Comparison of ENCODE assay signal across 11 mouse cellular contexts in genomic region chr8:79606225-79606624, GRCm38 (mm10). TPM values are rescaled to one million over a fixed set of nuclear protein-coding genes. Genes with fewer than 3 reads are reported as not detected.
DNase-seq lines count a peak whose midpoint lies in the region; ATAC-seq lines count a peak whose summit lies in the region.
"Had no signal": no experiment of that assay in that cellular context is flagged by ENCODE, and none has a peak within 500 bp of the region (broad histone marks: within the 10 kb centered on the region; RNA-seq: fewer than 3 reads in every experiment).

No protein-coding gene starts in this region.

- no peak overlapping the region for H3K9ac ChIP-seq in kidney, embryonic 15.5 days
- H3K9ac ChIP-seq in kidney, embryonic 14.5 days (ENCODE audit: low read depth, low read length): no peak overlapping the region
- H3K9ac ChIP-seq: hindbrain, embryonic 14.5 days; liver, embryonic 13.5 days had no signal

- no peaks in the 10 kb centered on the region for H3K9me3 ChIP-seq in kidney, embryonic 15.5 days (replicated peaks)
- H3K9me3 ChIP-seq in kidney, embryonic 14.5 days (ENCODE audit: control insufficient read depth, low read length): no peaks in the 10 kb centered on the region
- H3K9me3 ChIP-seq: forebrain, embryonic 10.5 days; liver, embryonic 13.5 days had no signal

- ATAC-seq in kidney, embryonic 15.5 days (replicated peaks; ENCODE audit: low FRiP score): no peak
- ATAC-seq in kidney, embryonic 14.5 days (ENCODE audit: low FRiP score, low TSS enrichment): no peak
- ATAC-seq in inflammation-experienced regulatory T-cells, adult 6 months: no peak

- peak; percentile 16 for DNase-seq in thymus, postnatal 14 days
- DNase-seq in thymus, adult 18-20 months: no peak
- peak; percentile 80 for DNase-seq in R1 (ENCODE audit: low read depth, low spot score)
- no peak for DNase-seq in left cerebral cortex, adult 8-10 months (ENCODE audit: low spot score in 2 of 2)
- DNase-seq: liver, embryonic 13.5 days; midbrain, embryonic 14.5 days had no signal

- no peaks in the 10 kb centered on the region for H3K36me3 ChIP-seq in kidney, embryonic 15.5 days
- no peaks in the 10 kb centered on the region for H3K36me3 ChIP-seq in kidney, embryonic 14.5 days (ENCODE audit: control insufficient read depth, insufficient read depth, low read length)
- H3K36me3 ChIP-seq: forebrain, embryonic 10.5 days; liver, embryonic 13.5 days had no signal

- no peaks in the 10 kb centered on the region for H3K4me1 ChIP-seq in kidney, embryonic 15.5 days
- H3K4me1 ChIP-seq in kidney, embryonic 14.5 days (ENCODE audit: control insufficient read depth, insufficient read depth, low read length): no peaks in the 10 kb centered on the region
- H3K4me1 ChIP-seq: forebrain, embryonic 10.5 days had no signal

- 0 out of 2 replicates have a peak overlapping the region, but pooled peaks have one; percentile 45 for H3K27ac ChIP-seq in kidney, embryonic 15.5 days
- no peak overlapping the region for H3K27ac ChIP-seq in kidney, embryonic 14.5 days (ENCODE audit: low read depth, low read length)
- H3K27ac ChIP-seq: forebrain, embryonic 10.5 days; hindbrain, embryonic 14.5 days; liver, embryonic 13.5 days had no signal

- no peak overlapping the region for H3K4me2 ChIP-seq in kidney, embryonic 15.5 days
- no peak overlapping the region for H3K4me2 ChIP-seq in kidney, embryonic 14.5 days (replicated peaks; ENCODE audit: low read depth, low read length)
- H3K4me2 ChIP-seq: hindbrain, embryonic 14.5 days; liver, embryonic 13.5 days had no signal

- no peaks in the 10 kb centered on the region for H3K27me3 ChIP-seq in kidney, embryonic 15.5 days
- no peaks in the 10 kb centered on the region for H3K27me3 ChIP-seq in kidney, embryonic 14.5 days (ENCODE audit: control insufficient read depth, insufficient read depth, low read length)
- H3K27me3 ChIP-seq: liver, embryonic 13.5 days had no signal

- H3K4me3 ChIP-seq in kidney, embryonic 15.5 days (replicated peaks): no peak overlapping the region
- H3K4me3 ChIP-seq in kidney, embryonic 14.5 days (ENCODE audit: low read length): no peak overlapping the region
- H3K4me3 ChIP-seq: forebrain, embryonic 10.5 days; liver, embryonic 13.5 days had no signal

RNA-seq across cellular contexts. Expression of gene Otud4, which starts 33.2 kb away (rescaled TPM):
- 15.7 and 16.0 TPM in 2 replicates for polyA plus RNA-seq in kidney, embryonic 15.5 days (2015; fragmentation: Nextera tagmentation; extraction: Ambion mirVana)
- polyA plus RNA-seq in kidney, embryonic 14.5 days (2014; fragmentation: Nextera tagmentation; extraction: Ambion mirVana): 17.6 and 30.9 TPM in 2 replicates
- 10 to 100 TPM; 36.1 to 41.6 (median 38.0) TPM for total RNA-seq in left cerebral cortex, adult 8-10 months (2022)
- polyA plus RNA-seq in inflammation-experienced regulatory T-cells, adult 6 months (2017; shearing (Covaris generic)): 10 to 100 TPM; 14.1 to 18.9 (median 16.0) TPM

Comparison
In these comparisons a context has a peak if more than half of its experiments do, and no peak if none do; other contexts are left out.
1. DNase-seq: peak in thymus, postnatal 14 days (single experiment) and R1 (single experiment); none in thymus, adult 18-20 months (0 of 2) and left cerebral cortex, adult 8-10 months (0 of 2).